Mouse (Mus musculus) G1E (cell line): ENCODE measurements around the gene Pelp1.

ENCODE experiments used
- CTCF ChIP-seq: IDR thresholded peaks from 2 replicates; pipeline ENCODE4 v1.5.1; 2012; ENCODE audit warnings: low read depth, low read length, inconsistent platforms, mixed read lengths
- GATA1 ChIP-seq: IDR thresholded peaks from 2 replicates; pipeline ENCODE4 v1.6.1; 2012; ENCODE audit warnings: borderline replicate concordance, low read length, inconsistent platforms, mixed read lengths
- GATA2 ChIP-seq: IDR thresholded peaks from 2 replicates; pipeline ENCODE4 v1.6.1; 2012; ENCODE audit warnings: low read depth, low read length, inconsistent platforms, borderline replicate concordance

DNA sequence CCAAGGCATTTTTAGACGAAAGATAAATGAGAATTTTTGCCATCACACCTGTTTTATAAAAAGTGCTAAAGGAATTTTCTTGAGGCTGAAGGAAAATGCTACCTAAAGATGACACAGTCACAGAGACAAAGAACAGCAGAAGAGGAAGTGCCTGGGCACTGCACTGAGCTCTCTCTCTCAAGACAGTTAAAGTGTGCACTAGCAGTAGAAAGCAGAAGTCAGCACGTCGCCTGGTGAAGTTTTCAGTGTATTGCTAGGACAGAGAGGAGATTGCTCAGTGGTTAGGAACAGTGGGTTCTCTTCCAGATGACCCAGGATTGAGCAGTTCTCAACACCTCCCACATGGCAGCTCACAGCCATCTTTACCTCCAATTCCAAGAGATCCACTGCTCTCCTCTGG lies 35.5 kb downstream of the Pelp1 start:
- TF ChIP-seq CTCF = no peak
- no peak for TF ChIP-seq GATA1
- TF ChIP-seq GATA2 = no peak
